Mouse (Mus musculus) small intestine, adult 2 months (tissue): ENCODE results near the gene Gm10097. TPM values are rescaled to one million over a fixed set of nuclear protein-coding genes. Genes with fewer than 3 reads are reported as not detected.

Source experiments
- H3K27ac ChIP-seq: fragments of 200-500 bp; 2 replicates; pipeline ENCODE4 v1.5.1; 2012; ENCODE audit warnings: low read depth, low read length, control low read depth, inconsistent platforms; ENCODE audit not compliant: insufficient read depth
- H3K27me3 ChIP-seq: fragments of 200-500 bp; 2 replicates; pipeline ENCODE4 v1.6.1; 2012; ENCODE audit warnings: mild to moderate bottlenecking, moderate library complexity, low read length, inconsistent platforms; ENCODE audit not compliant: control insufficient read depth, insufficient read depth
- H3K36me3 ChIP-seq: fragments of 200-500 bp; 2 replicates; pipeline ENCODE4 v1.6.1; 2012; ENCODE audit warnings: mild to moderate bottlenecking, low read length, control low read depth, inconsistent platforms; ENCODE audit not compliant: control insufficient read depth, insufficient read depth
- H3K4me1 ChIP-seq: fragments of 200-500 bp; 2 replicates; pipeline ENCODE4 v1.6.1; 2012; ENCODE audit warnings: low read length, inconsistent platforms, mixed read lengths; ENCODE audit not compliant: control insufficient read depth, insufficient read depth, insufficient read length
- H3K4me3 ChIP-seq: fragments of 200-500 bp; 2 replicates; pipeline ENCODE4 v1.5.1; 2012; ENCODE audit warnings: low read depth, mild to moderate bottlenecking, control low read depth, inconsistent platforms, low read length, moderate library complexity
- CTCF ChIP-seq: fragments of 200-500 bp; IDR thresholded peaks from 2 replicates; pipeline ENCODE4 v1.5.1; 2012; ENCODE audit warnings: low read depth, mild to moderate bottlenecking, control low read depth, inconsistent platforms, low read length, moderate library complexity, mixed read lengths; ENCODE audit not compliant: insufficient replicate concordance, insufficient read length; ENCODE audit errors: extremely low read depth
- POLR2A ChIP-seq: fragments of 200-500 bp; IDR thresholded peaks from 2 replicates; pipeline ENCODE4 v1.6.1; 2012; ENCODE audit warnings: low read depth, mild to moderate bottlenecking, control low read depth, inconsistent platforms, low read length, moderate library complexity
- WGBS: fragments of 180-500 bp; shearing (Covaris S2); methylation state at CpG from one replicate; pipeline ENCODE4 v1.1.7; 2018; 5-methylcytosine and 5-hydroxymethylcytosine counted together
- polyA plus RNA-seq: library from polyadenylated mRNA; depleted of rRNA; stranded (reverse); fragments of >200 nt; gene quantifications from 2 replicates; pipeline ENCODE4 v1.2.3, GENCODE M21; 2012

Gene Gm10097
- polyA plus RNA-seq, 1 experiment: not detected

- no peaks in the 10 kb centered on the region for H3K27me3 ChIP-seq
- 50% methylated on average over 2 of the region's 2 CpGs for WGBS
- no peak for TF ChIP-seq POLR2A
- no peak for TF ChIP-seq CTCF
These were observed 9.0 kb upstream of the Gm10097 start for GRCm38 (mm10) chr10:5059983-5060382.

GRCm38 (mm10) chr10:5067113-5067512 is 1.9 kb upstream of the Gm10097 start:
- Histone ChIP-seq H3K27ac (no peak overlapping the region), H3K4me3 (no peak overlapping the region), H3K27me3 (no peaks in the 10 kb centered on the region), H3K4me1 (no peaks in the 10 kb centered on the region), H3K36me3 (peaks cover 3% of the 10 kb centered on the region; the same call in 1 of the 2 replicates)
- 78% methylated on average over 3 of the region's 3 CpGs for WGBS
- no peak for TF ChIP-seq CTCF
- TF ChIP-seq POLR2A: no peak

More at GRCm38 (mm10) chr10:5059983-5060382, 9.0 kb upstream of the Gm10097 start:
- H3K4me3 ChIP-seq: no peak overlapping the region
- no peaks in the 10 kb centered on the region; the same call in 1 of the 2 replicates for H3K36me3 ChIP-seq
- H3K27ac ChIP-seq: no peak overlapping the region
- no peaks in the 10 kb centered on the region for H3K4me1 ChIP-seq

- WGBS: 90% methylated on average over 11 of the region's 11 CpGs
- no peak overlapping the region for H3K4me3 ChIP-seq
- no peaks in the 10 kb centered on the region for H3K4me1 ChIP-seq
- no peak for TF ChIP-seq POLR2A
- no peak for TF ChIP-seq CTCF
- H3K27me3 ChIP-seq: no peaks in the 10 kb centered on the region
- H3K27ac ChIP-seq: no peak overlapping the region
- H3K36me3 ChIP-seq: peaks cover 3% of the 10 kb centered on the region; the same call in 1 of the 2 replicates
These were observed 1.4 kb downstream of the Gm10097 start for GRCm38 (mm10) chr10:5070168-5070940.

DNA sequence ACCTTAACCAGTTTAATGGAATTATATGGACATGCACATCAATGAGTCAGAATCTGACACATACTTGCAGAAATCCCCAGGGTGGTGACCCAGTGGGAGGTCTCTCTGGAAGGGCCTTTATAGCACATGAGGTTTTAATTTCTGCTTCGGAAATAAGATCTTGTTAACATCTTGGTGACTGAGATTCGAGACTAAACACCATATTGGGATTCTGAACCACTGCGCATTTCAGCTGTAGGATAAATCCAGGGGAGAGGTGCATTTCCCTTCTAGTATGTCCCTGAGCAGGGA is 1.9 kb downstream of the Gm10097 start:
- Histone ChIP-seq H3K4me3 (no peak overlapping the region), H3K36me3 (peaks cover 3% of the 10 kb centered on the region; the same call in 1 of the 2 replicates), H3K27ac (no peak overlapping the region), H3K27me3 (no peaks in the 10 kb centered on the region), H3K4me1 (no peaks in the 10 kb centered on the region)
- TF ChIP-seq POLR2A (no peak), CTCF (no peak)
- WGBS: 83% methylated on average over 3 of the region's 3 CpGs

DNA sequence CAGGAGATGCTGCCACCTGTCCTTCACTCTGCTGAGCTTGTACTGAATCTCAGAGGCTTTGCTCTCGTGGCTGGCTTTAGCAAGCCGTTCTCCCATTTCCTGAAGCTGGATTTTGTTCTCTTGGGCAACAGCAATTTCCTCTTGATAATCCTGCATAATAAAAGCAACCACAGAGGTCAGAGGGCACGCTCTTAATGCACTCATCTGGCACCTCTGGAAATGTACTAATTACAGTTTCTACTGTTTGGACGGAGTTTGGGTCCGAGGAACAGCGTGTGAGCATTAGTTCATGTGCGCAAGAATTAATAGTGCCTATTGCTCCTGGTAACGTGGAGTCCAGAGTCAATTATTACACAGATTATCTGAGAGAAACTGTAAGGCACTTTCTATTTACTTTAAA is 3.1 kb downstream of the Gm10097 start:
- no peak for TF ChIP-seq CTCF
- TF ChIP-seq POLR2A: no peak
- H3K27ac ChIP-seq: no peak overlapping the region
- H3K4me1 ChIP-seq: no peaks in the 10 kb centered on the region
- 58% methylated on average over 8 of the region's 8 CpGs for WGBS
- peaks cover 2% of the 10 kb centered on the region; the same call in 1 of the 2 replicates for H3K36me3 ChIP-seq
- H3K27me3 ChIP-seq: no peaks in the 10 kb centered on the region
- no peak overlapping the region for H3K4me3 ChIP-seq

GRCm38 (mm10) chr10:5075724-5076123 is 6.7 kb downstream of the Gm10097 start:
- Histone ChIP-seq H3K27ac (no peak overlapping the region), H3K4me1 (no peaks in the 10 kb centered on the region), H3K36me3 (peaks cover 2% of the 10 kb centered on the region; the same call in 1 of the 2 replicates), H3K27me3 (no peaks in the 10 kb centered on the region), H3K4me3 (no peak overlapping the region)
- 87% methylated on average over 7 of the region's 7 CpGs for WGBS
- TF ChIP-seq POLR2A: no peak
- no peak for TF ChIP-seq CTCF

DNA sequence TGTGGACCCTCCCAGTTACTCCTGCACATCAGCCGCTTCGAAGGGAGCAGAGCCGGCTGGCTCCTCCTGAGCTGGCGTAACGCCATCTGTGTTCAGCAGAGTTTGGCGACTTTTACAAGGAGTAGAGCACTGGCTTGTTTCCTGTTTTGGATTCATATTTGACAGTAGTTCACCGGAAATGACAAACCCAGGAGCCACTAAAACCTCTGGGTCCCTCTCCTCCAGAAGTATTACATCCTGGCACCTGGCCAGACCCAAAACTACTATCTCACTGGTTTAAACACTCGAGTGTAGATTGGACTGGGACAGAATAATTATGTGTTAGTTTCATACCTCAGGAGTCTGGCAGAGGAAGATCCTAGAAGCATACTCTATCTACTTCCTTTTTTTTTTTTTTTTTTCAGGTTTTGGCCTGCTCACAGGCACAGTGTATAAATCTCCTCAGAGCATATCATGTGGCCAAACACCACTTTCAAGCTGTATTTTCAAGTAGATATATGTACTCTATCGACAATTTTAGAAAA is 11.0 kb downstream of the Gm10097 start:
- 66% methylated on average over 9 of the region's 9 CpGs for WGBS
- H3K27ac ChIP-seq: no peak overlapping the region
- no peaks in the 10 kb centered on the region for H3K36me3 ChIP-seq
- no peak for TF ChIP-seq POLR2A
- no peak for TF ChIP-seq CTCF
- H3K4me3 ChIP-seq: no peak overlapping the region
- no peaks in the 10 kb centered on the region for H3K27me3 ChIP-seq
- no peaks in the 10 kb centered on the region for H3K4me1 ChIP-seq
